Comparison of ENCODE assay signal across 22 mouse cellular contexts in the genomic region with DNA sequence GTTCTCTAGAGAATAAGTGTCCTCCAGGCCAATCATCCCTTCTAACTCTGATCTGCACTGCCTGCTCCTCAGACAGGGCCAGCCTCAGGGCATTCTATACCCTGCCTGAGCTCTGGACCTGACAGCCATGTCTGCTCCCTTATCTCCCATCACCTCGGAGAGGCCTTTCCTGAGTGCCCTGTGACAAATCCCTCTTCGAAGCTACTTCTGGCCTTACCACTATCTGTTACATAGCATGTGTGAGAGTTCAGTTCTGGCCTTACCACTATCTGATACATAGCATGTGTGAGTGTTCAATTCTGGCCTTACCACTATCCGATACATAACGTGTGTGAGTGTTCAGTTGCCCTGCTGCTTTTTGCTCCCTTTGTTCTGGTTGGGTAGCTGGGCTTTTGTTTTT. TPM values are rescaled to one million over a fixed set of nuclear protein-coding genes. Genes with fewer than 3 reads are reported as not detected.
A peak's percentile ranks its signal among the peaks of the same experiment; 100 is the strongest.
DNase-seq lines count a peak whose midpoint lies in the region; ATAC-seq and TF ChIP-seq lines count a peak whose summit lies in the region.
"Had no signal": no experiment of that assay in that cellular context is flagged by ENCODE, and none has a peak within 500 bp of the region (broad histone marks: within the 10 kb centered on the region; RNA-seq: fewer than 3 reads in every experiment).

No protein-coding gene starts in this region.

- no peak overlapping the region for H3K27ac ChIP-seq in heart, adult 2 months
- H3K27ac ChIP-seq in liver, embryonic 11.5 days (ENCODE audit: low read depth, low read length) = peak overlapping the region; percentile 75; the same call in 1 of the 2 replicates
- peak overlapping the region; percentile 55 for H3K27ac ChIP-seq in liver, embryonic 12.5 days
- no peak overlapping the region for H3K27ac ChIP-seq in embryonic facial prominence, embryonic 10.5 days (replicated peaks)
- H3K27ac ChIP-seq: embryonic facial prominence, embryonic 12.5 days; forebrain, embryonic 12.5 days; gastrocnemius, adult 2 months; hindbrain, embryonic 14.5 days had no signal

- ATAC-seq in liver, embryonic 11.5 days (replicated peaks; ENCODE audit: low FRiP score) = peak; percentile 74
- peak; percentile 60 for ATAC-seq in liver, embryonic 12.5 days
- ATAC-seq in megakaryocyte progenitor cell, adult 5-6 weeks (replicated peaks; ENCODE audit: poor library complexity) = peak; percentile 66
- ATAC-seq: CD4-positive, CD25-positive, alpha-beta regulatory T cell, adult 4 months had no signal

- no peak for TF ChIP-seq EP300 in heart, adult 2 months (IDR thresholded peaks at IDR 0.05; ENCODE audit: insufficient read depth, low read depth, low read length)

- intact Hi-C loops in heart, adult 2 months (cut with DNase I) = no loop called here

- TF ChIP-seq POLR2A in heart, adult 2 months (IDR thresholded peaks at IDR 0.05; ENCODE audit: insufficient read depth, low read depth, low read length) = no peak

- H3K9ac ChIP-seq in heart, adult 2 months (ENCODE audit: low read depth, low read length) = no peak overlapping the region
- H3K9ac ChIP-seq in liver, embryonic 11.5 days (ENCODE audit: low read depth, low read length) = peak overlapping the region; percentile 4
- H3K9ac ChIP-seq in liver, embryonic 12.5 days = no peak overlapping the region
- H3K9ac ChIP-seq: embryonic facial prominence, embryonic 12.5 days; forebrain, embryonic 12.5 days; heart, embryonic 12.5 days; hindbrain, embryonic 14.5 days had no signal

- no peaks in the 10 kb centered on the region for H3K9me3 ChIP-seq in liver, embryonic 11.5 days (ENCODE audit: control insufficient read depth, low read length)
- no peaks in the 10 kb centered on the region for H3K9me3 ChIP-seq in liver, embryonic 12.5 days (replicated peaks)
- no peaks in the 10 kb centered on the region for H3K9me3 ChIP-seq in embryonic facial prominence, embryonic 10.5 days
- H3K9me3 ChIP-seq: embryonic facial prominence, embryonic 12.5 days; forebrain, embryonic 12.5 days; heart, embryonic 12.5 days had no signal

- no peak for TF ChIP-seq CTCF in heart, adult 2 months (IDR thresholded peaks at IDR 0.05)

- no peak overlapping the region for H3K4me2 ChIP-seq in liver, embryonic 11.5 days
- H3K4me2 ChIP-seq in liver, embryonic 12.5 days = peak overlapping the region; percentile 11; the same call in 1 of the 2 replicates
- H3K4me2 ChIP-seq: embryonic facial prominence, embryonic 12.5 days; forebrain, embryonic 12.5 days; heart, embryonic 12.5 days; hindbrain, embryonic 14.5 days had no signal

- H3K4me1 ChIP-seq in heart, adult 2 months (ENCODE audit: control insufficient read depth, insufficient read depth, low read length) = peaks cover 4% of the 10 kb centered on the region
- H3K4me1 ChIP-seq in liver, embryonic 11.5 days (replicated peaks; ENCODE audit: control insufficient read depth, insufficient read depth, low read length) = peaks cover 27% of the 10 kb centered on the region
- peaks cover 61% of the 10 kb centered on the region for H3K4me1 ChIP-seq in liver, embryonic 12.5 days
- peaks cover 19% of the 10 kb centered on the region for H3K4me1 ChIP-seq in embryonic facial prominence, embryonic 10.5 days

- no peaks in the 10 kb centered on the region for H3K36me3 ChIP-seq in heart, adult 2 months (ENCODE audit: control insufficient read depth, insufficient read depth, low read length)
- H3K36me3 ChIP-seq in liver, embryonic 11.5 days (ENCODE audit: control insufficient read depth, insufficient read depth, low read length) = peaks cover 30% of the 10 kb centered on the region
- H3K36me3 ChIP-seq in liver, embryonic 12.5 days = peaks cover 49% of the 10 kb centered on the region
- H3K36me3 ChIP-seq in embryonic facial prominence, embryonic 10.5 days (replicated peaks) = peaks cover 45% of the 10 kb centered on the region

- H3K4me3 ChIP-seq in heart, adult 2 months = no peak overlapping the region
- no peak overlapping the region for H3K4me3 ChIP-seq in liver, embryonic 11.5 days (ENCODE audit: low read depth, low read length)
- H3K4me3 ChIP-seq in liver, embryonic 12.5 days = no peak overlapping the region
- no peak overlapping the region for H3K4me3 ChIP-seq in embryonic facial prominence, embryonic 10.5 days
- H3K4me3 ChIP-seq: embryonic facial prominence, embryonic 12.5 days; forebrain, embryonic 12.5 days; gastrocnemius, adult 2 months; heart, embryonic 12.5 days had no signal

- H3K27me3 ChIP-seq in heart, adult 2 months (ENCODE audit: control insufficient read depth, insufficient read depth, low read length) = no peaks in the 10 kb centered on the region
- H3K27me3 ChIP-seq in liver, embryonic 11.5 days (replicated peaks; ENCODE audit: control insufficient read depth, insufficient read depth, low read length) = no peaks in the 10 kb centered on the region
- no peaks in the 10 kb centered on the region for H3K27me3 ChIP-seq in liver, embryonic 12.5 days (replicated peaks)
- no peaks in the 10 kb centered on the region for H3K27me3 ChIP-seq in embryonic facial prominence, embryonic 10.5 days (replicated peaks; ENCODE audit: low read depth, poor library complexity, severe bottlenecking)
- H3K27me3 ChIP-seq: embryonic facial prominence, embryonic 12.5 days; forebrain, embryonic 12.5 days; heart, embryonic 12.5 days had no signal

- peak; percentile 86 for DNase-seq in heart, adult 11 months
- no peak for DNase-seq in heart, adult 2 months
- no peak for DNase-seq in liver, embryonic 11.5 days (ENCODE audit: low spot score)
- no peak for DNase-seq in liver
- DNase-seq in embryonic facial prominence, embryonic 10.5 days (ENCODE audit: low spot score) = no peak
- DNase-seq: adrenal gland, postnatal 36 days; cerebellum, adult 11 months; cerebellum, postnatal 14 days; gastrocnemius, adult 2 months; heart, postnatal 36 days; kidney, adult 9 months; kidney, postnatal 36 days; lung, postnatal 4 days; midbrain, embryonic 14.5 days had no signal

- 52% methylated on average over 4 of the region's 4 CpGs for WGBS in heart, adult 2 months
- WGBS in liver, embryonic 11.5 days = 41% methylated on average over 4 of the region's 4 CpGs
- WGBS in liver, embryonic 12.5 days (ENCODE audit: insufficient replicate concordance) = 22% methylated on average over 4 of the region's 4 CpGs
- WGBS in embryonic facial prominence, embryonic 10.5 days = 87% methylated on average over 4 of the region's 4 CpGs

- H3K79me2 ChIP-seq in heart, adult 2 months (replicated peaks; ENCODE audit: control insufficient read depth, insufficient read depth, low read length) = no peaks in the 10 kb centered on the region

RNA-seq across cellular contexts. Expression of a gene that starts 5.4 kb away (rescaled TPM):
- 100 to 1,000 TPM; 651 to 766 TPM for total RNA-seq in heart, adult 2 months (2021)
- 411 and 490 TPM in 2 replicates for polyA plus RNA-seq in heart, adult 2 months (2012; rRNA removed)
- 106 and 117 TPM in 2 replicates for polyA plus RNA-seq in liver, embryonic 11.5 days (2014; fragmentation: Nextera tagmentation; extraction: Ambion mirVana)
- 94.2 and 101 TPM in 2 replicates for polyA plus RNA-seq in liver, embryonic 12.5 days (2016; fragmentation: Nextera tagmentation; extraction: Ambion mirVana)
- total RNA-seq in megakaryocyte progenitor cell, adult 5-6 weeks (2015) = 310 and 346 TPM in 2 replicates
- total RNA-seq in megakaryocyte progenitor cell, adult 5-6 weeks (2017) = 546 and 620 TPM in 2 replicates
- 137 and 140 TPM in 2 replicates for polyA plus RNA-seq in embryonic facial prominence, embryonic 10.5 days (2016; fragmentation: Nextera tagmentation; extraction: Ambion mirVana)

RNA-seq across cellular contexts. Expression of a gene that starts 5.8 kb away (rescaled TPM):
- 10 to 100 TPM; 32.0 to 38.5 TPM for total RNA-seq in heart, adult 2 months (2021)
- 67.9 and 71.5 TPM in 2 replicates for polyA plus RNA-seq in heart, adult 2 months (2012; rRNA removed)
- 167 and 169 TPM in 2 replicates for polyA plus RNA-seq in liver, embryonic 11.5 days (2014; fragmentation: Nextera tagmentation; extraction: Ambion mirVana)
- 115 TPM in 2 replicates for polyA plus RNA-seq in liver, embryonic 12.5 days (2016; fragmentation: Nextera tagmentation; extraction: Ambion mirVana)
- 149 and 168 TPM in 2 replicates for total RNA-seq in megakaryocyte progenitor cell, adult 5-6 weeks (2015)
- total RNA-seq in megakaryocyte progenitor cell, adult 5-6 weeks (2017) = 229 and 256 TPM in 2 replicates
- 150 and 168 TPM in 2 replicates for polyA plus RNA-seq in embryonic facial prominence, embryonic 10.5 days (2016; fragmentation: Nextera tagmentation; extraction: Ambion mirVana)

RNA-seq across cellular contexts. Expression of a gene that starts 6.3 kb away (rescaled TPM):
- total RNA-seq in heart, adult 2 months (2021) = 100 to 1,000 TPM; 156 to 180 TPM
- polyA plus RNA-seq in heart, adult 2 months (2012; rRNA removed) = 135 and 152 TPM in 2 replicates
- 4.1 and 5.9 TPM in 2 replicates for polyA plus RNA-seq in liver, embryonic 11.5 days (2014; fragmentation: Nextera tagmentation; extraction: Ambion mirVana)
- polyA plus RNA-seq in liver, embryonic 12.5 days (2016; fragmentation: Nextera tagmentation; extraction: Ambion mirVana) = 6.5 and 6.8 TPM in 2 replicates
- 8.5 and 10.2 TPM in 2 replicates for total RNA-seq in megakaryocyte progenitor cell, adult 5-6 weeks (2015)
- total RNA-seq in megakaryocyte progenitor cell, adult 5-6 weeks (2017) = 23.9 and 27.5 TPM in 2 replicates
- polyA plus RNA-seq in embryonic facial prominence, embryonic 10.5 days (2016; fragmentation: Nextera tagmentation; extraction: Ambion mirVana) = 7.9 and 8.9 TPM in 2 replicates

RNA-seq across cellular contexts. Expression of a gene that starts 9.9 kb away (rescaled TPM):
- not detected for total RNA-seq in heart, adult 2 months (2021)
- 0.23 and 0.64 TPM in 2 replicates for polyA plus RNA-seq in heart, adult 2 months (2012; rRNA removed)
- polyA plus RNA-seq in liver, embryonic 11.5 days (2014; fragmentation: Nextera tagmentation; extraction: Ambion mirVana) = 0.49 and 0.91 TPM in 2 replicates
- 0.80 and 0.93 TPM in 2 replicates for polyA plus RNA-seq in liver, embryonic 12.5 days (2016; fragmentation: Nextera tagmentation; extraction: Ambion mirVana)
- 1.3 and 2.1 TPM in 2 replicates for total RNA-seq in megakaryocyte progenitor cell, adult 5-6 weeks (2015)
- 0.67 and 0.98 TPM in 2 replicates for total RNA-seq in megakaryocyte progenitor cell, adult 5-6 weeks (2017)
- polyA plus RNA-seq in embryonic facial prominence, embryonic 10.5 days (2016; fragmentation: Nextera tagmentation; extraction: Ambion mirVana) = 0.68 and 0.74 TPM in 2 replicates
- total RNA-seq: adrenal gland, postnatal 36 days; gastrocnemius, adult 2 months; gastrocnemius, postnatal 4 days; heart, postnatal 36 days had no signal
- polyA plus RNA-seq: CD4-positive, CD25-positive, alpha-beta regulatory T cell, adult 4 months had no signal

RNA-seq across cellular contexts. Expression of a gene that starts 19.0 kb away (rescaled TPM):
- total RNA-seq in heart, adult 2 months (2021) = not detected
- 0.21 TPM in 1 of 2 replicates, not detected in the other for polyA plus RNA-seq in heart, adult 2 months (2012; rRNA removed)
- polyA plus RNA-seq in liver, embryonic 11.5 days (2014; fragmentation: Nextera tagmentation; extraction: Ambion mirVana) = 0.18 and 0.38 TPM in 2 replicates
- polyA plus RNA-seq in liver, embryonic 12.5 days (2016; fragmentation: Nextera tagmentation; extraction: Ambion mirVana) = 0.05 TPM in 1 of 2 replicates, not detected in the other
- total RNA-seq in megakaryocyte progenitor cell, adult 5-6 weeks (2015) = not detected in 2 replicates
- not detected in 2 replicates for total RNA-seq in megakaryocyte progenitor cell, adult 5-6 weeks (2017)
- 0.23 TPM in 1 of 2 replicates, not detected in the other for polyA plus RNA-seq in embryonic facial prominence, embryonic 10.5 days (2016; fragmentation: Nextera tagmentation; extraction: Ambion mirVana)
- total RNA-seq: gastrocnemius, adult 2 months; heart, postnatal 36 days had no signal
- polyA plus RNA-seq: CD4-positive, CD25-positive, alpha-beta regulatory T cell, adult 4 months; forebrain, embryonic 12.5 days had no signal

Comparison
In these comparisons a context has a peak if more than half of its experiments do, and no peak if none do; other contexts are left out.
1. H3K27ac ChIP-seq: peak in liver, embryonic 11.5 days (single experiment) and liver, embryonic 12.5 days (single experiment); none in heart, adult 2 months (single experiment) and embryonic facial prominence, embryonic 10.5 days (single experiment).
2. RNA of a gene that starts 6.3 kb away (polyA plus RNA-seq): 135 to 152 TPM in heart, adult 2 months; 7.9 to 8.9 TPM in embryonic facial prominence, embryonic 10.5 days, 6.5 to 6.8 TPM in liver, embryonic 12.5 days and 4.1 to 5.9 TPM in liver, embryonic 11.5 days; every median in the first group is over 10 times any median in the second.
3. Peak in every context shown above with its lines, with median percentiles within 50 percentile points of each other: ATAC-seq.